Mouse (Mus musculus): ENCODE data around the gene Slc41a2. TPM values are rescaled to one million over a fixed set of nuclear protein-coding genes. Genes with fewer than 3 reads are reported as not detected.

Slc41a2 gene
- polyA plus RNA-seq, 2 experiments from 2014 or later, result 0.29 to 1.1 TPM

DNA sequence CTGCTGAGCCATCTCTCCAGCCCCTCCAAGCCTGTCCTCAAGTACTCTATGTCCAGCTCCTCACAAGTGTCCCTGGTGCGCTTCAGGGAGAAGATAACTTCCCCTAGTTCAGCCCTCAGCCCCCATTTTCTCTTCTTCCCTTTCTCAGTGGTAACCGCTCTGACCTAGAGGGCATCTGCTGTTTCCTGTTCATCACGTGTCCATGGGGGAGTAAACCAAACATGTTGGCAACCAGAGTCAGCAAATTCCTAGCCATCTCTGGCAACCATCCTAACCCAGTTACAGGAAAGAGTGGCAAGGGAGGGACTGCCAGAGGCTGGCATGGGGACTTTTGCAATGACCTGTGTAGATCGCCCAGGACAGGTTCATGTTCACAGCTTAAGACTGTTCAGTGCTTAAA is 36.0 kb downstream of the Slc41a2 start:
- ATAC-seq, result no peak

DNA sequence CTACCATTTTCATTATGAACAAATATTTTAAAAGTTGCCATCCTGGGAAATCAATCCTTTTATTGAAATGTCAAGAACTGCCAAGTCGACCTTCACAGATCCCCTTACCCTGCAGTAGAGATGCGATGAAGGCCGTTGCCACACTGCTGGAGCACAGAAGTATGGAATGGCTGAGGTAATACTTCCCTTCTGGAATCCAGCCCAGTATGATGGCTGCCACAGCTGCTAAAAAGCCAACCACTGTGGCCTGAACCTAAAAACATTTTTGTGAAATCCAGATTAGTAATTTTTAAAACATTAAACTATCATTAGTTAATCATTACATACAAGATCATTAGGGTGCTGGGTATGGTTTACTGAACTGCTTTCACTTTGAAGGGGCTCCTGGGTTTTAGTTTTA is 36.6 kb downstream of the Slc41a2 start:
- no peak for ATAC-seq

DNA sequence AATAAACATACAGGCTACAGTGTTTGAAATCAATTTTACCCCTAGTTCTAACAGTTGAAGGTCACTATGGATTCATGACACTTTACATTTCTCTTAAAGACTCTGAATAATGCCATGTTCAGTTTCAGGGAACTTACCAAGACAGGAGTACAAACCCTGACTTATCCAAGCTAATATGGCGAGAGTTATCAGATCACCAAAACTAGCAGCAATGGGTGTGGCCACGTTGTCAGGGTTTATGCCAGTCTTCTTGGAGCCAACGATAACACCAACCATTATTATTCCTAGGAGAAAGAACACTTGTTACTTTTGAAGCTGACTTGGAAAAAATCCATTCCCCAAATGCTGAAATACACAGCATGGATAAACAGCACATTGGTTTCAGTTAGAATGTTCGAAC is 40.7 kb downstream of the Slc41a2 start:
- ATAC-seq, result no peak

DNA sequence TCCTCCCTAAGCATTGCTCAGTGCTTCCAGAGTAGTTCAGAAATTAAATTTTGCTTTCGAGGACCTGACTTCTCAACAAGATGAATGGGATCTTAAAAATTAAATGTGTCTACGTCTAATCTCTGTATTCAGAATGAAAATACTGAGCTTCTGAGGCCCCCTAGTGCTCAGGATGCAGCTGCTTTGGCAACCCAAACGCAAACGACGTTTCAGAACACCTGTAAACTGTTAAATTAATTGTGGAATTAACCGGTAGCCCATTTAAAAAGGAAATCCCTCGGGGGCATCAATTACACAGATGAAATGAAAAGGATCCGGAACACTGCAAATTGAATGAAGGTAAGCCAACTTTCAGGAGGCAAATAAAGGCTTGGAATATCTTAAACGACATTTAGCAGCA is 42.9 kb downstream of the Slc41a2 start:
- no peak for ATAC-seq

DNA sequence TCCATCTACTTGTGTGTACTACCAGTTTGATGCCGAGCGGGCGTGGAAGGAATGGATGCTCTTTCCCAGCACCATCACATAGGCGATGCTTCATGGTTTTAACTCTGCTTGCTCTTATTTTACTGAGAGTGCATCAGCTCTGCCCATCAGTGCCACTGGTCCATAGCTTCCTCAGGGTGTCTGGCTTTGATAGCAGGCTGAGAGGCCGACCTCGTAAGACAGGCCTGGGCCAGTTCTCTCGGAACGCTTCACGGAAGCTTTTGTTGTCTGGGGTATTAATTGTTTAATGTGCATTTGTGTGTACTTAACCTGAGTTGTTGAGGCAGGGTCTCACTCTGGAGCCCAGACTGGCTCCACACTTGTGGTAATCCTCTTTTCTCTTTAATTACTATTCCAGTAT is 44.3 kb downstream of the Slc41a2 start:
- ATAC-seq, result no peak

DNA sequence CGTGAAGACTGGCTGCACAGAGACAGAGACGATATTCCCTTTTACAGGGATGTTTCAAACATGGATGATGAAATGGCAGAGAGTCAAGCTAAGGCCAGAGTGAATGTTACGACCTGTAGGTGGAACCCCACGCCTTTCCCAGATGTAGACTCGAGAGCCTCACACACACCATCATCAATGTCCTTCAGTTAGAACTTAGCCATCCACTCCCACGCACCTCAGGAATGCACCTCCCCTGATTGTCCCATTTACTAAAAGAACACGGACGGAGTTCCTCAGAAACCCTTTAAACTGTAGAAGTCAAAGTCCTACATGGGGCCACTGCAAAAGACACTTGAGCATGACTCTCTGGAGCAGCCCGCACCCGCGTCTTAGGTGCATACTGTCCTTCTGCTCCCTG is 46.0 kb downstream of the Slc41a2 start:
- ATAC-seq, result no peak

DNA sequence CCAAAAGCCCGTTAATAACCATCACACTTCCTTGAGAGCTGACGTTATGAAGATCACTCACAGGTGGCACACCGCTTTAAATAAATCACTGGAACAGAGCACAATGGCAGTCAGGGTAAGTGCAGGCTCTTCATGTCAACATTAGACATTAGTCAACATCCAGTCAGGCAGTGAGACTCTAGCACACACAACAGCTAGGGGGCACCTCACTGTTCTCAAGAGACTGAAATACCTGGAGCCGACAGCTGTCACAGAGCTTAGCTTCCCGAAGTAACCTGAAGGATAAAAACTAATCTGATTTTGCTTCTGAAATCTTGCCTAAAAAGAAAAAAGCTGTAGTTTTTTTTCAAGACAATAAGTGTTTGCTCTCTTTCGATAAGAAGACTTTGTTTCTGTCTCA is 49.9 kb downstream of the Slc41a2 start:
- no peak for ATAC-seq

DNA sequence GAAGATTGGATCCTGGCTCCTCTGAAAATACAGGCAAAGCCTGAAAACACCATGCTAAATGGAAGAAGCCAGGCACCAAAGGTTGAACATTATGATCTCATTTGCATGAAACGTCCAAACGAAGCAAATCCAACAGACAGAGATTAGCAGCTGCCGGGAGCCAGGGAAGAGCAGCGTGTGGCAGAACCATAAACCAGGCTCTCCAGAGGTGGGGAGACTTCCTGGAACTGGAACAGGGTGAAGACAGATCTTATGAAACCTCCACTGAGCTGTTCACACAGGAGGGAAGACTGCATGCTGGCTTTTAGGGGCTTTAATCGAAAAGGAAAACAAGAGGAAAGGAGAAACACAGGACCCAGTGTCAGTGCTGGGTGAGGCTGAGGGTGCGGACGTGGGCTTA is 51.3 kb downstream of the Slc41a2 start:
- ATAC-seq, result no peak

DNA sequence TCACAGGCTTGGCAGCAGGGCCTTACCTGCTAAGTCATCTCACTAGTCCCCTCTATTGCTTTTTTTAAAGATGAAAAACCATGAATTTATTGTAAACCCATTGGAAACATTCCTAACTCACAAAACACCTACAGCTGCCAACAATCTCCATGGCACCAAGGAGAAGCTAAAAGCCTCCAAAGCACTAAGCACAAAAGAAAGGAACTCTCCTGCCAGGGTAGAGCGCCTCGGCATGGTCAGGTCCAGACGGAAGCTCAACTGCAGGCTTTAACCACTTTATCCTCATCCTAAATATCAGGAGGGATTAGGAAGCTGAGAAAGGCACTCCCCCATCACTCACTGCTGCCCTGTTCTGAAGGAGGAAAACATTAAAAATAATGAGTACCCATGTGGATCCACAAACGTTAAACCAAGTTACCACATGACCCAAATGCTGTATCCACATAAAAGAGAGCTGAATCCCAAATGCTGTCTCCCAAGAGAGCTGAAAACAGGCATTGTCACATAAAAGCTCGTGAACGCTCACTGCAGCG is 51.9 kb downstream of the Slc41a2 start:
- ATAC-seq, result no peak

DNA sequence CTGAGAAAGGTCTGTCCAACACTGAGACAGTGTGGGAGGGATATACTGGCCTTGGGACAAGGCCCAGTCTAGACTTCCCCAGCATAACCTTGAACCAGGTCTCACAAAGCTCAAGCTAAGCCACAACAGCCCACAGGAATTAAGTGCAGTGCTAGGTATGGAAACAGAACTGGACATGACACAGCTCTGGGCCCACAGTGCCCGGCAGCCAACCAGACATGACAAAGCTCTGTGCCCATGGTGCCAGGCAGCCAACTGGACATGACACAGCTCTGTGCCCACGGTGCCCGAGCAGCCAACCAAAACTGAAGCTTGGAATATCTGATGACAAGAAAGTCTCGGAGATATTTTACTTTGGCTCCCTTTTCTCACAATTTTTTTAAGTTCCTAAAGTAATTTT is 52.8 kb downstream of the Slc41a2 start:
- no peak for ATAC-seq

DNA sequence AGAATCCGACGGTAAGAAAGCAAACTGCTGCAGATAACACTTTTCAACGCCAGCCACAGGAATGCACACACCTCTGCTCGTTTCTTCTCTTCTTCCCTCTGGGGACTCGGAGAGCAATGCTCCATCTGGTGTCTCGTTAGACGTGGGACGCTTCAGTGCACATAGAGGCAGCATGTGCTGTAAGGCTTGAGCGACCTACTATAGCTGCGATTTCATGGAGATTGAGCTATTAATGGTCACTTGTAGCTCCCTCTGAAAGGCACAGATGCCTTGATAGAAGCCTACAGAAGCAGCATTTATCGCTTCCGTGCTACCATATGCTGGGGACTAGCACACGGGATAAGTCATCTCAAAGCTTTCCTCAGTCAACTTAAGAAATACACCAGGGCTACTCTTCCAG is 71.0 kb downstream of the Slc41a2 start:
- ATAC-seq, result no peak

DNA sequence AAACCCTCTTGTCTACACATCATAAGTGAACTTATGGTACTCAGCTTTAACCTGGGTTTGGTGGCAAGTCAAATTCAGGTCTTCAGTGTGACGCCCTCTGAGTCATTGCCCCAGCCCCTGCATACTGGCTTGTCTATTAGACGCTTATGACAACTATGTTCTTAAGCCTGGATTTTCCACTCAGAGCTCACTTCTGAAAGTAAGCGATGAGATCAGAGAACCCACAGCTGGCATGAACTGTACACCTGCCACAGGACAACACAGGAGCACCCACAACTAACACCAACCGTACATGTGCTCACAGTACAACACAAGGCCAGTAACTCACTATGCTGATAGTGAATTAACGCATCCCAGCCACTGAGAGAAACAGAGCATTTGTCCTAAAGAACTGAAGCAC is 71.4 kb downstream of the Slc41a2 start:
- ATAC-seq, result no peak

DNA sequence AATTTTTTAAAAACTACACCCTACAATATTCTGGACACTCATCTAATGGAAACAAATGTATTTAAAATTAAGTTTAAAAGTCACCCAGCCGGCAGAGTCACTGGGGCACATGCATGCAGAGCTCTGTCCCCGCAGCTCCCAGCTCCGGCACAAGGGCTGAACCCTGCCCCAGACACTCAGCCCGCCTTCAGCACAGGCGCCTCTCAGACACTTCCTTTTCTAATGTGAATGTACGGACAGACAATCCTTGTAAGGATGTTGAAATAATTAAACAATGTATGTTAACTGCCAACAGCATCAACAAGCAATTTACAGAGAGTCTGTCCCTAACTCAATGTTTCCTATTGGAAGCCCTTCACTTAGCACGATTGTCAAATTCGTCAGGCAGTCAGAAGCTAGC is 73.0 kb downstream of the Slc41a2 start:
- ATAC-seq, result no peak

DNA sequence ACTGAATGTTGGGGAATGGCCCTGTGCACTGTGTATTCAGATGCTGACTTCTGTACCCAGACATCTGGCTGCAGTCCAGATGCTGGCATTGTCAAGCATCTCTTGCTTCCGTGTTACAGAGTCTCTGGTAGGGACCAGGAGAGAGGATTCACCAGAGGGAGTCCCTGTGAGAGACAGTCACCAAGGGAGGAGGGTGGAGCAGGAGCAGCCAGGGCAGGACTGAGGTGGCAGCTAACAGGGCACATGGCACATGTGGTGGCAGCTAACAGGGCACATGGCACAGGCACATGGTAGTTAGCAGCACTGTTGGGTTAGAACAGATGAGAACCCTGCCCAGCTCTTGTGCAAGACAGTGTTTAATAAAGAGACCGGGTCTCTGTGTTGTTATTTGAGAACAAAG is 73.6 kb downstream of the Slc41a2 start:
- no peak for ATAC-seq

DNA sequence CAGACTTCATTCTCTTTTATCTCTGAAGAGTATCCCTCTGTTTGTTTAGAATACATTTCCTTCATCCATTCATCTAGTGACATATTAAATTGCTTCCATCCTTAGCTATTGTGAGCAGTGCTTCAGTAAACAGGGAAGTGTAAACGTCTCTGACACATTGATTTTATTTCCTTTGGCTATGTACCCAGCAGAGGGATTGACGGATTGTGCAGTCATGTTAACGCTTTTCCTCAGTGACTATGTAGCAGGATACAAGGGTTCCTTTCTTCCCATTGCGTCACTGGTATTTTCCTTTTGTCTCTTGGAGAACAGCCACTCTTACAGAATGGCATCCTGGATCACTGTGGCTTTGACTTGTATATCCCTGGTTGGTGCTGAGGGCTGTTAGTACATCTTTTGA is 76.4 kb downstream of the Slc41a2 start:
- ATAC-seq, result no peak

DNA sequence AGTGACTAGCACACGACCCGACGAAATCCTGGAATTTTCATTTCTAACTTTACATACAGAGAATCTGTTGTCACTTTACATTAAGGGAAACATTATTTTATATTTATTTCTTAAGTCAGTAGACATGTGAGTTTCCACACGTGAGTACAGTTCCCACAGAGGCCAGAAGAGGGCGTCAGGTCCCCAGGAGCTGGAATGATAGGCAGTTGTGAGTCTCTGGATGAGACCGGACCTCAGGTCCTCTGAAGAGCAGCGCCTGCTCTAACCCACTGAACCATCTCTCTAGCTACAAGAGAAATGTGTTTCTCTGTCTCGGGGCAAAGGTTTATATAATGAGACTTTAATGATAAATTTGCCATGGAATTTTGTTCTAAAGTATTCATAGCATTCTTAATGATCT is 86.3 kb downstream of the Slc41a2 start:
- no peak for ATAC-seq

DNA sequence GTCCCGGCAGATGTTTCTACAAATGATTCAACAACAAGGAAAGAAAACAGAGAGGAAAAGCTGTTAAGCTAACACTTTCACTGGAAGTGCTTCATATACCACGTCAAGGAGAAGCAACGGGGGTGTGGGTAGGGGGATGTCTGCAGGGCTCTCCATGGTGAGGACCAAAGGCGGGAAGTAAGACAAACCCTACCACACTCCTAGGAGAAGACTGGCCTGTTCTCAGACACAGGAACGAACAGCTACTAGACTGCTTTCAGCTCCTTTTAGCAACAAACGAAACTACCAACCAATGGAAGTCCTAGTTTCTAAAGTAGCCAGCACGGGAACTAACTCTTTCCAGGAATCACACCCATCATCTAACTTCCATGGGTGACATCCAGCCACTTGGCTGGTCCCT is 89.6 kb downstream of the Slc41a2 start:
- no peak for ATAC-seq

DNA sequence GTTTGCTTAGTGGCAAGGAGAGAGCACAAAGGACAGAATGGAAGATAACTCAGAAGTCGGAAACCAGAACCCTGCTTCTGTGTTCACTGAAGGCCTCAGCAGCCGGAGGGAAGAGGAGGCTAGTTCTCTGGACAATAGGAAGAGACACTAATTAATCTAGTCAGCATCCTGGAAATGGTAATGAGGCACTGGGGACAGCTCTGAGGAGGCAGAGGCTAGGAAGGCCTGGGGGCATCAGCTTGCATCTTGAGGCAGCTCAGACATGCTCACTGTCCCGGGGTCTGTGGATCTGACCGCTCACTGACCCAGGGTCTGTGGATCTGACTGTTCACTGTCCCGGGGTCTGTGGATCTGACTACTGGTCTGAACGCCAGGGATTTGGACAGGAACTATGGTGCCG is 92.0 kb downstream of the Slc41a2 start:
- no peak for ATAC-seq

DNA sequence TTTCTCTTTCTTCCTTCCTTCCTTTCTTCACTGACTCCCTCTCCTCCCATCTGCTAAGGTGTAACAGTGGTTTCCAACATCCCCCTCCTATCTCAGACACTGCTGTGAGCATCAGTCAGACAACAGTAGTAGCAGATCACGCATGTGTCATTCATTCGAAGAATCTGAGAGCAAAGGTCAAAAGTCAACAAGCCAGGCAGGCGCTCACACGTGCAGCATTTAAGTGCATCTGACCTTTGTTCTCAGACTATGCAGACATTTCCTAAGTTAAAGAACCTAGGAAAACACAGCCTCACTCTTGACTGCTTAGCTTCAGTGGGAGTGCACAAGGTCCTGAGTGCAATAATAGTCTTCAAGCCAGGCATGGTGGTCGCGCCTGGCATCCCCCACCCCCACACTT is 93.6 kb downstream of the Slc41a2 start:
- no peak for ATAC-seq

DNA sequence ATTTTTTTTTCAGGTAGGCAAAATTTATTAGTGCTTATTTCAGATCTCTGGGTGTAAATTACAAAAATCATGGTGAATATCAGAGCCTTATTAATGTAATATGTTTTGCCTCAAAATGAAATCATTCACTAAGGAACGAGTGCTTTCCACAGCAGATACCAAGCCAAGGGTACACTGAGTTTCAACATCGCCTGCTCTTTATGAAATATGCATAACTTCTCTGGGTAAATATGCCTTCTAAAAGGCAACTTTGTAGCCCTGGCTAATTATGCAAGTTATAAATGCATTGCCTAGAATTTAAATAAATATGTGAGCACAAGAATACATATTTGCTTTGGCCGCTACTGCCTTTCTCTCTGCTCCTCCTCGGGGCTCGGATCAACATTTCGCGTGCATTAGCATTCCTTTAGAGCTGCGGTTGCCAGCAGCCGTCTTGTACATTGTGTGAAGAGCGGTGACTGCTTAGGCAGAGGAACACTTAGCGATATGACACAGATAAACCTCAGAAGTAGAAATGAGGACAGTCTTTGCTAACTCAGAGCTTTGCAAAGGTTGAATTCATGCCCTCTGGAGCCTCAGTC is 95.5 kb downstream of the Slc41a2 start:
- ATAC-seq, result no peak

DNA sequence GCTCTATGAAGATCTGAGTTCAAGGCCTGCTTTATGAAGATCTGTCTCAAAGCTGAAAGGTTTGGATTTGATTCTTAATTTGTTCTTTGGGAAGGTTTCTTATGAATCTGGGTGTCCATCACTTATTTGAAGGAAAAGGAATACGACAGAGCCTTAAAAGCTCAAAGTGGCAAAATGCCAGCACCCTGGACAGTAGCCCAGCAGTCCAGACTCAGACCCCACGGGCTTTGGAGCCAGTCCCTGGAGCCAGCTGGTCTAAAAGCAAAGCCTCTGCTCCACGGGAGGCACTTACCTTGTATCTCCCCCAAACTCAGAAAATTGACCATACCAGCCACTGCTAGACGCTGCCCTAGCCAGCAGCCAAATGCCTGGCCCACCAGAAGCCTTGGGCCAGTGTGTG is 103.3 kb downstream of the Slc41a2 start:
- no peak for ATAC-seq

DNA sequence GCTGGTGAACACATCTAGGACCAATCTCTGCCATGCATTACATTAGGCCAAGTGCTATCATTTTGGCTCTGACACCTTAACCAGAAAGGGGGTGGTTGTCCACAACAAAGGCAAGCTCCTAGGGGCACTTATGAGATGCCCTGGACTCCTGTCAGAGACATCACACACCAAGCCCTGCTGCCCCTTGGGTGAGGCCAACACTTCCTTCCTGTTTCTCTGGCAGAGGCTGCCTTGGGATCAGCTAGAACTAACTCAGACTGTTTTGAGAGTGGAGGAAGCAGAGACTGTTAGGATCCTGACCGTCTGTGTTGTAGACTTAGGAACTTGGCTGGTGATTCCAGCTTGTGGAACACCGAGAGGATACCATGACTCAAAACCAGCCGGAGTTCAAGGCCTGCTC is 103.7 kb downstream of the Slc41a2 start:
- ATAC-seq, result no peak

DNA sequence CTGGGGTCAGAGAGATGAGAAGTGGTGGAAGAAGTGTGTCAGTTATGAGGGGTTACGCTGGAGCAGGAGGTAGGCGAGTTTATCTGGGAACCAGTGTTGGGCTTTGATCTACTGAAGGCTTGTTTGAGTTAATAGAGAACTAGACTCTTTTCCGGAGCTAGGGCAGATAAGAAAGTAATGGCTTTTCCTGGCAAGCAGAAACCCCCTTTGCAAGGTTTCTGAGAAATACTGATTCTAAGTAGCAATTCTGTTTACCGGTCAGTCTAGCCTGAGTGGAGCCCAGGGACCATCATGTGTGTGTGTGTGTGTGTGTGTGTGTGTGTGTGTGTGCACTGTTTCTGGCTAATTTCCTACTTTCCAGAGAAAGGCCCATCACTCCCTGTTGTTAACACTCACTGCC is 109.1 kb downstream of the Slc41a2 start:
- ATAC-seq, result no peak

DNA sequence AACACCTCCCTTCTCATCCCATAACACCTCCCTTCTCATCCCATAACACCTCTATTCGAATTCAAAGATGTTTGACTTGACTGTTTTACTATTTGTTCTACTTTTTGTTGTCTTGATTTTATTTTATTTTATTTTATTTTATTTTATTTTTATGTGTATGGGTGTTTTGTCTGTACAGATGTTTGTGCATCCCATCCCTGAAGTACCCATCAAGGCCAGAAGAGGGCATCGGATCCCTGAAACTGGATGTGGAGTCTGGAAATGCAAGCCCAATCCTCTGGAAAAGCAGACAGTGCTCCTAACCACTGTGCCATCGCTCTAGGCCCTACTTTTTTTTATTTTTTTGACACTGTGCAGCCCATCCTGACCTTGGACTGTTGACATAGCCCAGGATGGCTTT is 112.7 kb downstream of the Slc41a2 start:
- no peak for ATAC-seq

DNA sequence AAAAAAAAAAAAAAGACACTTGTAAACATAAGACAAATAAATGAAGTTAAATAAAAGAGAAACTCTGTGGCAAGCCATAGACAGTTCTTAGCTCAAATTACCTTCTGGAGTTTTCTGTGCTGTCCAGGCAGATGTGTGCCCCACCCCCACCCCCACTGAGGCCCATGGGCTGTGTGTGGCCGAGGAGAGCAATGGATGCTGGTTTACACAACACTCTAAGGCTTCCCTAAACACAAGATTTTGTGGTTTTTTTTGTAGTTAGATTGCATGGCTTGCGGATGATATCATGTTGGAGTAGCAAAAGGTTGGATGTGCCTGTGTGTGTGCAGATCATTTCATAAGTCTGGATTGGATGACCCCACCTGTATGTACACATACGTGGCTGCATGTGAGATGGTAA is 116.8 kb downstream of the Slc41a2 start:
- ATAC-seq, result no peak

DNA sequence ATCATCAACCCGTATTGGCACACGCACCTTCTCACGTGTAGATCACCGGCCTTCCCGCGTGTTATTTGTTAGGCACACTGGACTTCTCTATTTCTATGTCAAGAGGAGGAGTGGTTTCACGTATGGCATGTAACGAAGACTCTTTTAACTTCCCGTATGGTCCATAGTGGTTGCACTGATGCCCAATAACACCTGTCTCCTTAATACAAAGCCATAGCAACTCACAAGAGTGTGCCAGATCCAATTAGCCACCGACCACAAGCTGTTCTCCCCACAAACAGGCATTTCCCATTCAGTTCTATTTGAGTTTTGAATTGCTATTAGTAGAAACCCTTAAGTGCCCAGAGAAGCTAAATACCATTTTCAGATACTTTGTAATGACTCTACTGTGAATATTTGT is 117.5 kb downstream of the Slc41a2 start:
- ATAC-seq, result no peak

Data from activated CD4-positive, CD25-positive, alpha-beta regulatory T cell, adult 4 months (primary cell).